ENCODE assay signal across 8 mouse cellular contexts in the genomic region with DNA sequence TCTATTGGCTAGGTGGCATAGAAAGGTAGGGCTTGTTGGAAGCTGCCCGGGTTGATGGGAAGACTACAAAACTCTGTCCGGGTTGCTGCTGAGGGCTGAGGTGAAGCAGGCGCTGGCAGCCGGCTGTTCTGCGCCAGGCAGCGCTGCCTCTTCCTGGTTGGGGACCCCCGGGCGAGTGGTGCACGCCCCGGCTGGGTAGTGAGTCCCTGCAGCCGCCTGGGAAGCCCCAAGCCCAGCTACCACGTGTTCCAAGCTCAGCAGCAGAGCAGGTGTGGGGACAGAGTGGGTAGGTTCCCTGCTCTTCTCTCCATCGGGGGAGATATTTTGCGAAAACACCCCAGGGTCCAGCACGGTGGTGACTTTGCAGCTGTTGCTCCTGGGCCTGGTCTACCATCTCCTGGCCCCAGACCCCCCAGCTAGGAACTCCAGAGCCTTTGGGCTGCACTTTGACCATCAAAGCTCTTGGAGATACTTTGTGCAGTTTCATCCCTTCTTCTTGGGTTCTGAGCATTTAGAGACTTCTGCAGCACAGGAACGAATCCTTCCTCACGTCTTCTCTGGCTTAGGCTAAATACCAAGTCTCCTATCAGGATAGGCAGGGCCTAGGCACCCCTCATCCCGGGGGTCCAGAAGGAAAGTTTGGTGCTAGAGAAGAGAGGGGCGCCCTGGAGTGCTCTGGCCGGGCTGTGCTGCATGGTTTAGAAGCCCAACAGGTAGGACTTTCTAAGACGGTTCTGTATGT. TPM values are rescaled to one million over a fixed set of nuclear protein-coding genes. Genes with fewer than 3 reads are reported as not detected.
DNase-seq lines count a peak whose midpoint lies in the region; ATAC-seq and TF ChIP-seq lines count a peak whose summit lies in the region.

No protein-coding gene starts in this region.

- peak overlapping the region; percentile 82 for H3K9ac ChIP-seq in kidney, embryonic 16.5 days (replicated peaks; ENCODE audit: low read length)
- peak overlapping the region; percentile 87 for H3K9ac ChIP-seq in midbrain, embryonic 16.5 days (ENCODE audit: low read depth, low read length)

- H3K4me1 ChIP-seq in kidney, embryonic 16.5 days (ENCODE audit: insufficient read depth, low read length) = peaks cover 52% of the 10 kb centered on the region
- H3K4me1 ChIP-seq in midbrain, embryonic 16.5 days (ENCODE audit: control insufficient read depth, insufficient read depth, low read length) = peaks cover 33% of the 10 kb centered on the region

- no peak for TF ChIP-seq CTCF in left cerebral cortex, adult 2 months (IDR thresholded peaks at IDR 0.05)

- no peaks in the 10 kb centered on the region for H3K9me3 ChIP-seq in kidney, embryonic 16.5 days (ENCODE audit: low read length)
- no peaks in the 10 kb centered on the region for H3K9me3 ChIP-seq in midbrain, embryonic 16.5 days (replicated peaks; ENCODE audit: control insufficient read depth, low read length, poor library complexity, severe bottlenecking)

- 2% methylated on average over 21 of the region's 21 CpGs for WGBS in kidney, embryonic 16.5 days
- 2% methylated on average over 21 of the region's 21 CpGs for WGBS in midbrain, embryonic 16.5 days

- H3K4me3 ChIP-seq in left cerebral cortex, adult 2 months = peak overlapping the region; percentile 95
- peak overlapping the region; percentile 85 for H3K4me3 ChIP-seq in kidney, embryonic 16.5 days (ENCODE audit: low read length)
- H3K4me3 ChIP-seq in midbrain, embryonic 16.5 days (ENCODE audit: low read depth, low read length) = peak overlapping the region; percentile 84

- DNase-seq in left cerebral cortex, adult 2 months (ENCODE audit: extremely low spot score in 1 of 2, low spot score in 2 of 2) = peak in 1 of 2 experiments; percentile 14
- no peak for DNase-seq in left cerebral cortex, adult 9 months (ENCODE audit: low spot score in 2 of 2)
- DNase-seq in NIH3T3 (ENCODE audit: low read depth) = peak; percentile 42
- no peak for DNase-seq in urinary bladder, postnatal 10 days (ENCODE audit: low spot score)
- DNase-seq in T-cell, adult 2 months (ENCODE audit: low spot score) = no peak

- ATAC-seq in erythroid progenitor cell, adult 5-6 weeks (replicated peaks; ENCODE audit: low FRiP score, poor library complexity, severe bottlenecking) = peak; percentile 6; the same call in 1 of the 2 replicates
- ATAC-seq in kidney, embryonic 16.5 days (ENCODE audit: low FRiP score, low TSS enrichment) = no peak
- ATAC-seq in midbrain, embryonic 16.5 days = peak; percentile 34

- intact Hi-C loops in left cerebral cortex, adult 2 months (cut with DNase I) = loop anchor here (2.0 to 5.0 kb wide), 5 partner anchors 51 to 211 kb away; no protein-coding TSS in a partner anchor

- H3K4me2 ChIP-seq in kidney, embryonic 16.5 days (replicated peaks; ENCODE audit: low read depth, low read length) = peak overlapping the region; percentile 90
- peak overlapping the region; percentile 93 for H3K4me2 ChIP-seq in midbrain, embryonic 16.5 days (ENCODE audit: low read length)

- H3K27me3 ChIP-seq in kidney, embryonic 16.5 days (ENCODE audit: insufficient read depth, low read length) = peaks cover 6% of the 10 kb centered on the region; the same call in 1 of the 2 replicates
- H3K27me3 ChIP-seq in midbrain, embryonic 16.5 days (ENCODE audit: control insufficient read depth, insufficient read depth, low read depth, low read length) = no peaks in the 10 kb centered on the region

- peak overlapping the region; percentile 89 for H3K27ac ChIP-seq in left cerebral cortex, adult 2 months
- peak overlapping the region; percentile 86 for H3K27ac ChIP-seq in kidney, embryonic 16.5 days (ENCODE audit: low read length)
- peak overlapping the region; percentile 88 for H3K27ac ChIP-seq in midbrain, embryonic 16.5 days (ENCODE audit: low read length)

- H3K36me3 ChIP-seq in kidney, embryonic 16.5 days (ENCODE audit: insufficient read depth, low read length) = no peaks in the 10 kb centered on the region
- no peaks in the 10 kb centered on the region for H3K36me3 ChIP-seq in midbrain, embryonic 16.5 days (ENCODE audit: control insufficient read depth, insufficient read depth, low read length)

RNA-seq across cellular contexts. Expression of a gene that starts 1.1 kb away (rescaled TPM):
- 10 to 100 TPM; 31.1 to 35.0 TPM for total RNA-seq in left cerebral cortex, adult 2 months (2021)
- total RNA-seq in erythroid progenitor cell, adult 5-6 weeks (2015; ENCODE audit: low replicate concordance) = 14.1 and 15.9 TPM in 2 replicates
- total RNA-seq in erythroid progenitor cell, adult 5-6 weeks (2017; ENCODE audit: low replicate concordance) = 13.6 and 17.2 TPM in 2 replicates
- 4.8 and 5.2 TPM in 2 replicates for polyA plus RNA-seq in kidney, embryonic 16.5 days (2015; fragmentation: Nextera tagmentation; extraction: Ambion mirVana)
- polyA plus RNA-seq in midbrain, embryonic 16.5 days (2015; fragmentation: Nextera tagmentation; extraction: Ambion mirVana) = 3.2 and 4.1 TPM in 2 replicates
